In genomic region chr9:97145351-97145750, GRCm38 (mm10) we compare ENCODE assay signal across 31 mouse cellular contexts. TPM values are rescaled to one million over a fixed set of nuclear protein-coding genes. Genes with fewer than 3 reads are reported as not detected.
A peak's percentile ranks its signal among the peaks of the same experiment; 100 is the strongest.
DNase-seq lines count a peak whose midpoint lies in the region; ATAC-seq and TF ChIP-seq lines count a peak whose summit lies in the region.
"Had no signal": no experiment of that assay in that cellular context is flagged by ENCODE, and none has a peak within 500 bp of the region (broad histone marks: within the 10 kb centered on the region; RNA-seq: fewer than 3 reads in every experiment).

No protein-coding gene starts in this region.

- no peak for DNase-seq in gastrocnemius, adult 2 months
- no peak for DNase-seq in gastrocnemius, postnatal 10 days
- DNase-seq in heart, adult 9 months (ENCODE audit: low spot score in 2 of 2), result peak; percentile 39 to 53
- DNase-seq in heart, postnatal 4 days, result peak; percentile 21
- DNase-seq in layer of hippocampus, adult 8-10 months (ENCODE audit: low spot score in 2 of 2), result no peak
- DNase-seq in liver, result no peak
- no peak for DNase-seq in adrenal gland, adult 8-10 months
- DNase-seq: adrenal gland, postnatal 10 days; cerebellum, adult 9-10 months; cerebellum, postnatal 36 days; embryo, embryonic 11 days; gastrocnemius, postnatal 25 days; kidney, adult 11 months; kidney, postnatal 14 days; lung, adult 18-20 months; lung, postnatal 4 days had no signal

- H3K4me1 ChIP-seq in heart, embryonic 14.5 days (ENCODE audit: control insufficient read depth in 2 of 2, insufficient read depth in 2 of 2, low read length in 2 of 2), result peaks cover 17 to 35% of the 10 kb centered on the region in 2 experiments
- H3K4me1 ChIP-seq: embryonic facial prominence, embryonic 12.5 days; forebrain, embryonic 10.5 days; forebrain, embryonic 15.5 days; hindbrain, embryonic 15.5 days; liver, embryonic 12.5 days; megakaryocyte, embryonic 14.5 days; midbrain, embryonic 12.5 days; neural tube, embryonic 12.5 days; stomach, embryonic 15.5 days had no signal

- intact Hi-C loops in gastrocnemius, adult 2 months (cut with DNase I), result no loop called here

- peak overlapping the region; percentile 63 for H3K27ac ChIP-seq in gastrocnemius, adult 2 months
- peak overlapping the region; percentile 78 to 93 for H3K27ac ChIP-seq in heart, embryonic 14.5 days (replicated peaks in 1 of 2; ENCODE audit: control insufficient read depth in 1 of 2, insufficient read depth in 1 of 2, low read depth in 2 of 2, low read length in 2 of 2)
- H3K27ac ChIP-seq: embryonic facial prominence, embryonic 12.5 days; forebrain, embryonic 10.5 days; forebrain, embryonic 15.5 days; hindbrain, embryonic 15.5 days; limb, embryonic 13.5 days; liver, embryonic 12.5 days; midbrain, embryonic 12.5 days; neural tube, embryonic 12.5 days; stomach, embryonic 15.5 days had no signal

- H3K4me3 ChIP-seq in gastrocnemius, adult 2 months, result no peak overlapping the region
- no peak overlapping the region for H3K4me3 ChIP-seq in heart, embryonic 14.5 days (ENCODE audit: control insufficient read depth in 1 of 2, insufficient read depth in 1 of 2, low read depth in 1 of 2, low read length in 2 of 2)
- H3K4me3 ChIP-seq: embryonic facial prominence, embryonic 12.5 days; forebrain, embryonic 10.5 days; forebrain, embryonic 15.5 days; hindbrain, embryonic 15.5 days; limb, embryonic 13.5 days; liver, embryonic 12.5 days; megakaryocyte, embryonic 14.5 days; midbrain, embryonic 12.5 days; myocyte; neural tube, embryonic 12.5 days; stomach, embryonic 15.5 days had no signal

- H3K27me3 ChIP-seq in heart, embryonic 14.5 days (ENCODE audit: control insufficient read depth, insufficient read depth, low read length), result no peaks in the 10 kb centered on the region
- H3K27me3 ChIP-seq: embryonic facial prominence, embryonic 12.5 days; forebrain, embryonic 15.5 days; hindbrain, embryonic 15.5 days; limb, embryonic 13.5 days; midbrain, embryonic 12.5 days; neural tube, embryonic 12.5 days; stomach, embryonic 15.5 days had no signal

- H3K4me2 ChIP-seq in heart, embryonic 14.5 days (ENCODE audit: low read length), result peak overlapping the region; percentile 21
- H3K4me2 ChIP-seq: embryonic facial prominence, embryonic 12.5 days; forebrain, embryonic 15.5 days; hindbrain, embryonic 15.5 days; limb, embryonic 13.5 days; liver, embryonic 12.5 days; midbrain, embryonic 12.5 days; neural tube, embryonic 12.5 days; stomach, embryonic 15.5 days had no signal

- H3K9ac ChIP-seq in heart, embryonic 14.5 days (ENCODE audit: low read length), result no peak overlapping the region
- H3K9ac ChIP-seq: embryonic facial prominence, embryonic 12.5 days; forebrain, embryonic 15.5 days; hindbrain, embryonic 15.5 days; limb, embryonic 13.5 days; liver, embryonic 12.5 days; midbrain, embryonic 12.5 days; neural tube, embryonic 12.5 days; stomach, embryonic 15.5 days had no signal

- 24% methylated on average over 6 of the region's 6 CpGs for WGBS in heart, embryonic 14.5 days

- TF ChIP-seq CTCF in gastrocnemius, adult 2 months (IDR thresholded peaks at IDR 0.05), result no peak

- no peaks in the 10 kb centered on the region for H3K36me3 ChIP-seq in heart, embryonic 14.5 days (ENCODE audit: control insufficient read depth, insufficient read depth, low read length)
- H3K36me3 ChIP-seq: embryonic facial prominence, embryonic 12.5 days; forebrain, embryonic 10.5 days; forebrain, embryonic 15.5 days; G1E; hindbrain, embryonic 15.5 days; limb, embryonic 13.5 days; liver, embryonic 12.5 days; midbrain, embryonic 12.5 days; neural tube, embryonic 12.5 days; stomach, embryonic 15.5 days had no signal

- peak; percentile 66 for ATAC-seq in heart, embryonic 14.5 days (ENCODE audit: insufficient number of reproducible peaks, insufficient read depth, low FRiP score, low read depth)
- ATAC-seq: forebrain, embryonic 15.5 days; inflammation-experienced regulatory T-cells, adult 6 months; liver, embryonic 12.5 days; lung, postnatal 0 days had no signal

- no peaks in the 10 kb centered on the region for H3K9me3 ChIP-seq in heart, embryonic 14.5 days (ENCODE audit: control insufficient read depth, low read length)
- H3K9me3 ChIP-seq: embryonic facial prominence, embryonic 12.5 days; forebrain, embryonic 10.5 days; forebrain, embryonic 15.5 days; G1E; hindbrain, embryonic 15.5 days; limb, embryonic 13.5 days; liver, embryonic 12.5 days; megakaryocyte, embryonic 14.5 days; midbrain, embryonic 12.5 days; neural tube, embryonic 12.5 days; stomach, embryonic 15.5 days had no signal

RNA-seq across cellular contexts. Expression of gene Slc25a36, which starts 34.4 kb away (rescaled TPM):
- 10 to 100 TPM; 33.6 to 52.7 TPM for total RNA-seq in gastrocnemius, adult 2 months (2021)
- total RNA-seq in gastrocnemius, postnatal 10 days (2021), result 10 to 100 TPM; 45.3 to 63.2 TPM
- polyA plus RNA-seq in heart, embryonic 14.5 days (2014; fragmentation: Nextera tagmentation; extraction: Ambion mirVana), result 74.8 and 78.2 TPM in 2 replicates
- 10 to 100 TPM; 51.7 to 51.8 TPM for total RNA-seq in heart, postnatal 4 days (2021)
- total RNA-seq in layer of hippocampus, adult 8-10 months (2022), result 10 to 100 TPM; 70.8 to 93.0 (median 81.4) TPM
- 100 to 1,000 TPM in 2 of 4 experiments, 10 to 100 TPM in 2; 76.3 to 126 (median 102) TPM for total RNA-seq in adrenal gland, adult 8-10 months (2022)

Comparison
In these comparisons a context has a peak if more than half of its experiments do, and no peak if none do; other contexts are left out.
1. DNase-seq: peak in heart, adult 9 months (2 of 2) and heart, postnatal 4 days (single experiment); none in gastrocnemius, adult 2 months (single experiment), gastrocnemius, postnatal 10 days (single experiment), layer of hippocampus, adult 8-10 months (0 of 2), liver (single experiment) and adrenal gland, adult 8-10 months (single experiment).